In the genomic region with DNA sequence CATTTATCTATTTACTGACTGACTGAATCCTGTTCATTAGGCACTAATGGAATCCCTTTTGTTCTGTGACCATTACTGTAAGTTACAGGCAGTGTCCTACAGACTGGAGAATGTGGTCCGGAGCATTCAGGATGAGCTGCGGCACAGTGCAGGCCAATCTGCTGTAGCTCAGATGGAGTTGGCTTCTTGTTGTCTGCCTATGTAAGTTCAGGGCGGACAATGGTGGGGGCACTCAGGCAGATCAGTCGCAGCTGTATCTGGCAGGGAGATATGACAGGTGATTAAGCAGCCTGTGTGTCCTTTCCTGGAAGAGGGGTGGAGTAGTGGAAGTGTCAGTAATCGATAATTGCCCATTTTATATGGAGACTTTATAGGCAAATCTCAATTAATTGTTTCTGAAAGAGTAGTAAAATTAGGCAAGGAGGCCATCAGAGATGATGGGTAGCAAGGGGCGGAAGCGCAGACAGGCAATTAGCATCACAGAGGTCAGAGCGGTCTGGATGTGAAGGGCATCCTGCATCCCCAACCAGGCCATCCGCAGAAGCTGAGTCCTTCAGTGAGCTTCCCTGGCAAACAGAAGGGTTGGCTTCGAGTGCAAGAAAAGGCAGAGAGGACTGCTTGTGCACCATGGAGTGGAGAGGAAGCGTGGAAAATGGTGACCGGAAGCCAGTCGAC, we compare ENCODE assay signal across 18 mouse cellular contexts.
"Had no signal": no experiment of that assay in that cellular context is flagged by ENCODE, and none has a peak within 500 bp of the region (broad histone marks: within the 10 kb centered on the region; RNA-seq: fewer than 3 reads in every experiment).

No protein-coding gene starts in this region.

- H3K9me3 ChIP-seq: midbrain, embryonic 10.5 days; midbrain, embryonic 12.5 days had no signal

- H3K27ac ChIP-seq: midbrain, embryonic 10.5 days; midbrain, embryonic 12.5 days; neural tube, embryonic 13.5 days had no signal

- DNase-seq: lung, adult 18-20 months; lung, embryonic 14.5 days; lung, postnatal 10 days; lung, postnatal 4 days; midbrain, embryonic 14.5 days; retina, postnatal 1 day; right cerebral cortex, adult 18-20 months; right cerebral cortex, postnatal 25 days; right cerebral cortex, postnatal 4 days; spleen, adult 18-20 months; thymus, adult 18-20 months; thymus, postnatal 14 days; thymus, postnatal 36 days had no signal

- H3K27me3 ChIP-seq: midbrain, embryonic 12.5 days; neural tube, embryonic 13.5 days had no signal

- H3K9ac ChIP-seq: lung, embryonic 14.5 days; midbrain, embryonic 12.5 days; neural tube, embryonic 13.5 days had no signal

- ATAC-seq: midbrain, embryonic 16.5 days had no signal

- H3K36me3 ChIP-seq: midbrain, embryonic 10.5 days; midbrain, embryonic 12.5 days; neural tube, embryonic 13.5 days had no signal

- H3K4me2 ChIP-seq: lung, embryonic 14.5 days; midbrain, embryonic 12.5 days; neural tube, embryonic 13.5 days had no signal

- H3K4me3 ChIP-seq: midbrain, embryonic 10.5 days; midbrain, embryonic 12.5 days; myocyte; neural tube, embryonic 13.5 days had no signal
